7 mouse cellular contexts compared by ENCODE assay signal in genomic region chr5:47985198-47985631, GRCm38 (mm10). TPM values are rescaled to one million over a fixed set of nuclear protein-coding genes. Genes with fewer than 3 reads are reported as not detected.
DNase-seq lines count a peak whose midpoint lies in the region; ATAC-seq and TF ChIP-seq lines count a peak whose summit lies in the region.

No protein-coding gene starts in this region.

- no peaks in the 10 kb centered on the region for H3K27me3 ChIP-seq in testis, adult 2 months (ENCODE audit: control insufficient read depth, insufficient read depth, low read length)
- peaks cover 18% of the 10 kb centered on the region for H3K27me3 ChIP-seq in embryonic facial prominence, embryonic 15.5 days
- no peaks in the 10 kb centered on the region for H3K27me3 ChIP-seq in hindbrain, embryonic 15.5 days
- H3K27me3 ChIP-seq in liver, embryonic 12.5 days (replicated peaks): peaks cover 52% of the 10 kb centered on the region
- H3K27me3 ChIP-seq in neural tube, embryonic 13.5 days: no peaks in the 10 kb centered on the region

- no peaks in the 10 kb centered on the region for H3K9me3 ChIP-seq in embryonic facial prominence, embryonic 15.5 days (replicated peaks)
- H3K9me3 ChIP-seq in hindbrain, embryonic 15.5 days: no peaks in the 10 kb centered on the region
- no peaks in the 10 kb centered on the region for H3K9me3 ChIP-seq in liver, embryonic 12.5 days (replicated peaks)
- H3K9me3 ChIP-seq in neural tube, embryonic 13.5 days: no peaks in the 10 kb centered on the region

- TF ChIP-seq CTCF in testis, adult 2 months (IDR thresholded peaks at IDR 0.05; ENCODE audit: control insufficient read depth, insufficient read depth, insufficient replicate concordance, low read depth, low read length): no peak

- peak overlapping the region; percentile 50 for H3K4me3 ChIP-seq in testis, adult 2 months (ENCODE audit: control insufficient read depth, low read depth, low read length)
- peak overlapping the region; percentile 66 for H3K4me3 ChIP-seq in embryonic facial prominence, embryonic 15.5 days (replicated peaks)
- peak overlapping the region; percentile 66 for H3K4me3 ChIP-seq in hindbrain, embryonic 15.5 days
- peak overlapping the region; percentile 61 for H3K4me3 ChIP-seq in liver, embryonic 12.5 days
- H3K4me3 ChIP-seq in neural tube, embryonic 13.5 days: peak overlapping the region; percentile 79

- H3K4me2 ChIP-seq in embryonic facial prominence, embryonic 15.5 days (replicated peaks): peak overlapping the region; percentile 93
- peak overlapping the region; percentile 87 for H3K4me2 ChIP-seq in hindbrain, embryonic 15.5 days
- H3K4me2 ChIP-seq in liver, embryonic 12.5 days: peak overlapping the region; percentile 84
- peak overlapping the region; percentile 96 for H3K4me2 ChIP-seq in neural tube, embryonic 13.5 days

- no peaks in the 10 kb centered on the region for H3K36me3 ChIP-seq in testis, adult 2 months (ENCODE audit: control insufficient read depth, insufficient read depth, low read length)
- no peaks in the 10 kb centered on the region for H3K36me3 ChIP-seq in embryonic facial prominence, embryonic 15.5 days
- no peaks in the 10 kb centered on the region for H3K36me3 ChIP-seq in hindbrain, embryonic 15.5 days
- no peaks in the 10 kb centered on the region for H3K36me3 ChIP-seq in liver, embryonic 12.5 days
- H3K36me3 ChIP-seq in neural tube, embryonic 13.5 days: no peaks in the 10 kb centered on the region

- no peak for TF ChIP-seq POLR2A in testis, adult 2 months (IDR thresholded peaks at IDR 0.05; ENCODE audit: control insufficient read depth, low read depth, low read length)

- ATAC-seq in embryonic facial prominence, embryonic 15.5 days (ENCODE audit: insufficient number of reproducible peaks, low FRiP score, low TSS enrichment, low read depth): peak; percentile 48; the same call in 1 of the 2 replicates
- peak; percentile 42 for ATAC-seq in hindbrain, embryonic 15.5 days (ENCODE audit: low FRiP score, low read depth)
- no peak for ATAC-seq in liver, embryonic 12.5 days
- ATAC-seq in neural tube, embryonic 13.5 days (ENCODE audit: low read depth): peak; percentile 11; the same call in 1 of the 2 replicates

- WGBS in embryonic facial prominence, embryonic 15.5 days: 2% methylated on average over 13 of the region's 13 CpGs
- under 1% methylated on average over 13 of the region's 13 CpGs for WGBS in hindbrain, embryonic 15.5 days
- WGBS in liver, embryonic 12.5 days (ENCODE audit: insufficient replicate concordance): 3% methylated on average over 13 of the region's 13 CpGs
- WGBS in neural tube, embryonic 13.5 days: under 1% methylated on average over 13 of the region's 13 CpGs

- no peak overlapping the region for H3K27ac ChIP-seq in testis, adult 2 months (ENCODE audit: control insufficient read depth, insufficient read depth, low read depth, low read length)
- 0 out of 2 replicates have a peak overlapping the region, but pooled peaks have one; percentile 17 for H3K27ac ChIP-seq in embryonic facial prominence, embryonic 15.5 days (replicated peaks)
- H3K27ac ChIP-seq in hindbrain, embryonic 15.5 days (replicated peaks): peak overlapping the region; percentile 67; the same call in 1 of the 2 replicates
- no peak overlapping the region for H3K27ac ChIP-seq in liver, embryonic 12.5 days
- no peak overlapping the region for H3K27ac ChIP-seq in neural tube, embryonic 13.5 days (replicated peaks)

- peak overlapping the region; percentile 58 for H3K9ac ChIP-seq in embryonic facial prominence, embryonic 15.5 days
- peak overlapping the region; percentile 57 for H3K9ac ChIP-seq in hindbrain, embryonic 15.5 days
- no peak overlapping the region for H3K9ac ChIP-seq in liver, embryonic 12.5 days
- H3K9ac ChIP-seq in neural tube, embryonic 13.5 days: peak overlapping the region; percentile 85

- H3K4me1 ChIP-seq in testis, adult 2 months (ENCODE audit: control insufficient read depth, insufficient read depth, low read length): peaks cover 19% of the 10 kb centered on the region
- peaks cover 22% of the 10 kb centered on the region for H3K4me1 ChIP-seq in embryonic facial prominence, embryonic 15.5 days
- H3K4me1 ChIP-seq in hindbrain, embryonic 15.5 days (replicated peaks): peaks cover 28% of the 10 kb centered on the region
- H3K4me1 ChIP-seq in liver, embryonic 12.5 days: peaks cover 15% of the 10 kb centered on the region
- peaks cover 48% of the 10 kb centered on the region for H3K4me1 ChIP-seq in neural tube, embryonic 13.5 days (replicated peaks)

- no peak for DNase-seq in testis, postnatal 14 days (ENCODE audit: low spot score)
- DNase-seq in spleen, postnatal 36 days (ENCODE audit: low spot score in 2 of 2): no peak

RNA-seq across cellular contexts. Expression of gene Slit2, which starts 2.3 kb away (rescaled TPM):
- polyA plus RNA-seq in testis, adult 2 months (2012; rRNA removed): 1.1 and 1.5 TPM in 2 replicates
- polyA plus RNA-seq in embryonic facial prominence, embryonic 15.5 days (2015; fragmentation: Nextera tagmentation; extraction: Ambion mirVana): 23.1 and 26.2 TPM in 2 replicates
- polyA plus RNA-seq in hindbrain, embryonic 15.5 days (2015; fragmentation: Nextera tagmentation; extraction: Ambion mirVana): 22.2 and 22.9 TPM in 2 replicates
- polyA plus RNA-seq in liver, embryonic 12.5 days (2016; fragmentation: Nextera tagmentation; extraction: Ambion mirVana): 1.3 and 2.2 TPM in 2 replicates
- 47.2 and 52.6 TPM in 2 replicates for polyA plus RNA-seq in neural tube, embryonic 13.5 days (2015; fragmentation: Nextera tagmentation; extraction: Ambion mirVana)

Comparison
In these comparisons a context has a peak if more than half of its experiments do, and no peak if none do; other contexts are left out.
1. H3K27ac ChIP-seq: peak in embryonic facial prominence, embryonic 15.5 days (single experiment) and hindbrain, embryonic 15.5 days (single experiment); none in testis, adult 2 months (single experiment), liver, embryonic 12.5 days (single experiment) and neural tube, embryonic 13.5 days (single experiment).
2. Peak in every context shown above with its lines, with median percentiles within 50 percentile points of each other: H3K4me3 ChIP-seq and H3K4me2 ChIP-seq.